31 mouse cellular contexts compared by ENCODE assay signal in genomic region chr2:64649614-64650013, GRCm38 (mm10).
DNase-seq lines count a peak whose midpoint lies in the region; ATAC-seq and TF ChIP-seq lines count a peak whose summit lies in the region.
"Had no signal": no experiment of that assay in that cellular context is flagged by ENCODE, and none has a peak within 500 bp of the region (broad histone marks: within the 10 kb centered on the region; RNA-seq: fewer than 3 reads in every experiment).

No protein-coding gene starts in this region.

- peak; percentile 71 for DNase-seq in kidney, adult 2 months
- peak; percentile 60 for DNase-seq in kidney, adult 9 months
- DNase-seq in kidney, postnatal 0 days (ENCODE audit: low spot score), result peak; percentile 87
- peak; percentile 30 to 43 for DNase-seq in kidney, postnatal 36 days
- DNase-seq in thymus, postnatal 0 days (ENCODE audit: low spot score), result no peak
- DNase-seq in heart, adult 11 months, result no peak
- DNase-seq in heart, adult 9 months (ENCODE audit: low spot score in 2 of 2), result no peak
- DNase-seq: adrenal gland, adult 2 months; adrenal gland, postnatal 14 days; B cell, adult 2 months; cerebellum, adult 11 months; cerebellum, adult 2 months; cerebellum, adult 9-11 months; cerebellum, postnatal 25 days; forebrain, postnatal 0 days; gastrocnemius, adult 2 months; gastrocnemius, postnatal 14 days; heart, adult 18-20 months; heart, postnatal 14 days; heart, postnatal 4 days had no signal

- H3K4me1 ChIP-seq in kidney, adult 2 months (ENCODE audit: control insufficient read depth, insufficient read depth, low read length), result no peaks in the 10 kb centered on the region
- no peaks in the 10 kb centered on the region for H3K4me1 ChIP-seq in kidney, embryonic 14.5 days (ENCODE audit: control insufficient read depth, insufficient read depth, low read length)
- no peaks in the 10 kb centered on the region for H3K4me1 ChIP-seq in kidney, postnatal 0 days (replicated peaks; ENCODE audit: insufficient read depth, low read length)
- H3K4me1 ChIP-seq: embryonic facial prominence, embryonic 12.5 days; embryonic facial prominence, embryonic 15.5 days; heart, embryonic 10.5 days had no signal

- H3K27ac ChIP-seq in kidney, adult 2 months (ENCODE audit: insufficient read depth, low read depth, low read length), result no peak overlapping the region
- no peak overlapping the region for H3K27ac ChIP-seq in kidney, embryonic 14.5 days (ENCODE audit: low read depth, low read length)
- H3K27ac ChIP-seq in kidney, postnatal 0 days, result no peak overlapping the region
- H3K27ac ChIP-seq: embryonic facial prominence, embryonic 12.5 days; embryonic facial prominence, embryonic 15.5 days; gastrocnemius, adult 2 months; heart, embryonic 10.5 days; heart, embryonic 13.5 days; hindbrain, embryonic 14.5 days; hindbrain, postnatal 0 days had no signal

- no peaks in the 10 kb centered on the region for H3K9me3 ChIP-seq in kidney, embryonic 14.5 days (ENCODE audit: control insufficient read depth, low read length)
- H3K9me3 ChIP-seq in kidney, postnatal 0 days (replicated peaks; ENCODE audit: low read length), result no peaks in the 10 kb centered on the region
- H3K9me3 ChIP-seq: embryonic facial prominence, embryonic 12.5 days; embryonic facial prominence, embryonic 15.5 days; G1E; heart, embryonic 10.5 days; heart, embryonic 13.5 days had no signal

- no peak overlapping the region for H3K9ac ChIP-seq in kidney, embryonic 14.5 days (ENCODE audit: low read depth, low read length)
- H3K9ac ChIP-seq in kidney, postnatal 0 days (ENCODE audit: low read depth, low read length), result no peak overlapping the region
- H3K9ac ChIP-seq: embryonic facial prominence, embryonic 12.5 days; embryonic facial prominence, embryonic 15.5 days; forebrain, postnatal 0 days; heart, embryonic 13.5 days; hindbrain, embryonic 14.5 days had no signal

- TF ChIP-seq CTCF in kidney, adult 2 months (conservative IDR thresholded peaks at IDR 0.05; ENCODE audit: insufficient read depth, insufficient read length, low read depth, low read length), result no peak
- TF ChIP-seq CTCF in kidney, postnatal 0 days (IDR thresholded peaks at IDR 0.05; ENCODE audit: low read depth), result no peak

- no peak overlapping the region for H3K4me3 ChIP-seq in kidney, adult 2 months (ENCODE audit: insufficient read depth, low read depth, low read length)
- no peak overlapping the region for H3K4me3 ChIP-seq in kidney, embryonic 14.5 days (ENCODE audit: low read length)
- H3K4me3 ChIP-seq in kidney, postnatal 0 days (replicated peaks; ENCODE audit: low read depth, low read length), result no peak overlapping the region
- H3K4me3 ChIP-seq: embryonic facial prominence, embryonic 12.5 days; embryonic facial prominence, embryonic 15.5 days; gastrocnemius, adult 2 months; heart, embryonic 10.5 days; heart, embryonic 13.5 days had no signal

- no peaks in the 10 kb centered on the region for H3K27me3 ChIP-seq in kidney, adult 2 months (replicated peaks; ENCODE audit: control insufficient read depth, insufficient read depth, low read length)
- no peaks in the 10 kb centered on the region for H3K27me3 ChIP-seq in kidney, embryonic 14.5 days (ENCODE audit: control insufficient read depth, insufficient read depth, low read length)
- H3K27me3 ChIP-seq in kidney, postnatal 0 days (ENCODE audit: insufficient read depth, low read length), result no peaks in the 10 kb centered on the region
- H3K27me3 ChIP-seq: CH12.LX; embryonic facial prominence, embryonic 12.5 days; embryonic facial prominence, embryonic 15.5 days; heart, embryonic 13.5 days had no signal

- WGBS in kidney, adult 2 months, result 73% methylated on average over 1 of the region's 1 CpGs
- 61% methylated on average over 1 of the region's 1 CpGs for WGBS in kidney, embryonic 14.5 days
- 64% methylated on average over 1 of the region's 1 CpGs for WGBS in kidney, postnatal 0 days

- TF ChIP-seq POLR2A in kidney, adult 2 months (IDR thresholded peaks at IDR 0.05; ENCODE audit: low read depth, low read length), result no peak

- H3K4me2 ChIP-seq in kidney, embryonic 14.5 days (replicated peaks; ENCODE audit: low read depth, low read length), result no peak overlapping the region
- no peak overlapping the region for H3K4me2 ChIP-seq in kidney, postnatal 0 days (ENCODE audit: low read length)
- H3K4me2 ChIP-seq: embryonic facial prominence, embryonic 12.5 days; embryonic facial prominence, embryonic 15.5 days; heart, embryonic 13.5 days; hindbrain, embryonic 14.5 days had no signal

- no peaks in the 10 kb centered on the region for H3K36me3 ChIP-seq in kidney, adult 2 months (ENCODE audit: control insufficient read depth, insufficient read depth, low read length)
- no peaks in the 10 kb centered on the region for H3K36me3 ChIP-seq in kidney, embryonic 14.5 days (ENCODE audit: control insufficient read depth, insufficient read depth, low read length)
- no peaks in the 10 kb centered on the region for H3K36me3 ChIP-seq in kidney, postnatal 0 days (ENCODE audit: insufficient read depth, low read length)
- H3K36me3 ChIP-seq: embryonic facial prominence, embryonic 12.5 days; embryonic facial prominence, embryonic 15.5 days; G1E; heart, embryonic 10.5 days; heart, embryonic 13.5 days had no signal

- ATAC-seq in kidney, embryonic 14.5 days (ENCODE audit: low FRiP score, low TSS enrichment), result no peak
- ATAC-seq in kidney, postnatal 0 days (replicated peaks; ENCODE audit: low FRiP score, low read depth), result no peak
- ATAC-seq: activated CD4-positive, CD25-positive, alpha-beta regulatory T cell, adult 4 months; forebrain, embryonic 14.5 days; forebrain, postnatal 0 days; hindbrain, postnatal 0 days had no signal

Comparison
In these comparisons a context has a peak if more than half of its experiments do, and no peak if none do; other contexts are left out.
1. DNase-seq: peak in kidney, adult 2 months (single experiment), kidney, adult 9 months (single experiment), kidney, postnatal 0 days (single experiment) and kidney, postnatal 36 days (2 of 2); none in thymus, postnatal 0 days (single experiment), heart, adult 11 months (single experiment) and heart, adult 9 months (0 of 2).